ENCODE assay signal across 8 mouse cellular contexts in the genomic region with DNA sequence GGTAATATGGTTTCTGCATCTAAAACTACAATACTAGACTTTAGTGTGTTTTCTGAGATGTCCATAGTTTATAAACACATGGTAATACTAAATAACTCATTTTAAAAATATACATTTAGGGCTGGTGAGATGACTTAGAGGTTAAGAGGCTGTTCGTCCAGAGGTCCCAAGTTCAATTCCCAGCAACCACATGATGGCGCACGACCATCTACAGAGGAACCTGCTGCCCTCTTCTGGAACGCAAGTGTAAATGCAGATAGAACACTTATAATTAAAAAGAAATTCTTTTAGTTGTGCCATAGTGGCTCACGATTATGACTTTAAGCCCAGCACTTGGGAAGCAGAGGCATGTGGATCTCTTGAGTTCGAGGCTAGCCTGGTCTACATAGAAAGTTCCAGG. TPM values are rescaled to one million over a fixed set of nuclear protein-coding genes. Genes with fewer than 3 reads are reported as not detected.
DNase-seq lines count a peak whose midpoint lies in the region; ATAC-seq lines count a peak whose summit lies in the region.

No protein-coding gene starts in this region.

- intact Hi-C loops in gastrocnemius, postnatal 36 days (cut with DNase I) = loop anchor here (5.0 kb wide), 2 partner anchors 74 to 136 kb away; no protein-coding TSS in a partner anchor
- intact Hi-C loops in gastrocnemius, postnatal 14 days (cut with DNase I; ENCODE audit: low total_unique reads) = no loop called here

- ATAC-seq in inflammation-experienced regulatory T-cells, adult 6 months = peak; percentile 83

- DNase-seq in gastrocnemius, postnatal 10 days = peak; percentile 17
- DNase-seq in gastrocnemius, postnatal 36 days = no peak
- peak; percentile 82 for DNase-seq in 416B (ENCODE audit: low read depth)
- DNase-seq in WW6 (ENCODE audit: low read depth, low spot score) = peak; percentile 29
- peak; percentile 22 to 38 for DNase-seq in spleen, postnatal 36 days (ENCODE audit: low spot score in 2 of 2)
- no peak for DNase-seq in ovary, postnatal 10 days (ENCODE audit: low spot score)
- DNase-seq in gastrocnemius, postnatal 14 days = no peak

RNA-seq across cellular contexts. Expression of a gene that starts 5.8 kb away (rescaled TPM):
- total RNA-seq in gastrocnemius, postnatal 10 days (2021) = 10 to 100 TPM; 60.0 to 65.4 TPM
- 10 to 100 TPM; 55.9 to 65.6 TPM for total RNA-seq in gastrocnemius, postnatal 36 days (2021)
- 100 to 1,000 TPM; 113 to 129 (median 117) TPM for polyA plus RNA-seq in inflammation-experienced regulatory T-cells, adult 6 months (2017; shearing (Covaris generic))
- total RNA-seq in gastrocnemius, postnatal 14 days (2021) = 10 to 100 TPM; 54.2 to 61.6 TPM

RNA-seq across cellular contexts. Expression of a gene that starts 20.2 kb away (rescaled TPM):
- 10 to 100 TPM; 20.3 to 24.0 TPM for total RNA-seq in gastrocnemius, postnatal 10 days (2021)
- total RNA-seq in gastrocnemius, postnatal 36 days (2021) = 10 to 100 TPM; 14.1 to 17.6 TPM
- under 1 TPM in 1 of 3 experiments, not detected in 2; 0.10 TPM for polyA plus RNA-seq in inflammation-experienced regulatory T-cells, adult 6 months (2017; shearing (Covaris generic))
- total RNA-seq in gastrocnemius, postnatal 14 days (2021) = 10 to 100 TPM; 20.8 to 21.5 TPM

RNA-seq across cellular contexts. Expression of a gene that starts 50.0 kb away (rescaled TPM):
- total RNA-seq in gastrocnemius, postnatal 10 days (2021) = 10 to 100 TPM; 30.2 to 37.6 TPM
- total RNA-seq in gastrocnemius, postnatal 36 days (2021) = 10 to 100 TPM; 18.3 to 23.0 TPM
- polyA plus RNA-seq in inflammation-experienced regulatory T-cells, adult 6 months (2017; shearing (Covaris generic)) = 10 to 100 TPM; 18.5 to 34.1 (median 25.9) TPM
- total RNA-seq in gastrocnemius, postnatal 14 days (2021) = 10 to 100 TPM; 24.0 to 24.5 TPM

Comparison
In these comparisons a context has a peak if more than half of its experiments do, and no peak if none do; other contexts are left out.
1. DNase-seq: peak in gastrocnemius, postnatal 10 days (single experiment), 416B (single experiment), WW6 (single experiment) and spleen, postnatal 36 days (2 of 2); none in gastrocnemius, postnatal 36 days (0 of 2), ovary, postnatal 10 days (single experiment) and gastrocnemius, postnatal 14 days (single experiment).